ENCODE assay signal across 8 mouse cellular contexts in genomic region chr9:99437031-99437764, GRCm38 (mm10). TPM values are rescaled to one million over a fixed set of nuclear protein-coding genes. Genes with fewer than 3 reads are reported as not detected.
A peak's percentile ranks its signal among the peaks of the same experiment; 100 is the strongest.
DNase-seq lines count a peak whose midpoint lies in the region; ATAC-seq lines count a peak whose summit lies in the region.

TSS of gene Mras (minus strand) at chr9:99437381.

- DNase-seq in kidney, postnatal 36 days: no peak
- peak; percentile 74 for DNase-seq in R1 (ENCODE audit: low read depth, low spot score)
- DNase-seq in forebrain, embryonic 10.5 days (ENCODE audit: extremely low spot score, low spot score): no peak
- no peak for DNase-seq in layer of hippocampus, postnatal 10 days (ENCODE audit: low spot score in 2 of 2)
- DNase-seq in urinary bladder, adult 18-20 months (ENCODE audit: low spot score in 2 of 2): no peak
- no peak for DNase-seq in frontal cortex, postnatal 36 days (ENCODE audit: low spot score in 2 of 2)

- H3K27ac ChIP-seq in kidney, embryonic 16.5 days (ENCODE audit: low read length): peak within 1 kb of the TSS; percentile 66; the same call in 1 of the 2 replicates
- H3K27ac ChIP-seq in forebrain, embryonic 10.5 days: peak within 1 kb of the TSS; percentile 90
- H3K27ac ChIP-seq in midbrain, embryonic 13.5 days: peak within 1 kb of the TSS; percentile 90

- peak within 1 kb of the TSS; percentile 93 for H3K4me2 ChIP-seq in kidney, embryonic 16.5 days (replicated peaks; ENCODE audit: low read depth, low read length)
- peak within 1 kb of the TSS; percentile 89 for H3K4me2 ChIP-seq in midbrain, embryonic 13.5 days (replicated peaks)

- H3K4me3 ChIP-seq in kidney, embryonic 16.5 days (ENCODE audit: low read length): peak within 1 kb of the TSS; percentile 74
- peak within 1 kb of the TSS; percentile 81 for H3K4me3 ChIP-seq in forebrain, embryonic 10.5 days
- peak within 1 kb of the TSS; percentile 88 for H3K4me3 ChIP-seq in midbrain, embryonic 13.5 days (replicated peaks)

- peak within 1 kb of the TSS; percentile 78 for H3K9ac ChIP-seq in kidney, embryonic 16.5 days (replicated peaks; ENCODE audit: low read length)
- peak within 1 kb of the TSS; percentile 94 for H3K9ac ChIP-seq in midbrain, embryonic 13.5 days (replicated peaks)

- H3K36me3 ChIP-seq in kidney, embryonic 16.5 days (ENCODE audit: insufficient read depth, low read length): no peaks in the 10 kb centered on the region
- H3K36me3 ChIP-seq in forebrain, embryonic 10.5 days (replicated peaks): no peaks in the 10 kb centered on the region
- no peaks in the 10 kb centered on the region for H3K36me3 ChIP-seq in midbrain, embryonic 13.5 days

- 20% methylated on average over 27 of the region's 27 CpGs for WGBS in kidney, embryonic 16.5 days
- WGBS in forebrain, embryonic 10.5 days: 20% methylated on average over 27 of the region's 27 CpGs
- WGBS in midbrain, embryonic 13.5 days: 17% methylated on average over 27 of the region's 27 CpGs

- ATAC-seq in kidney, embryonic 16.5 days (ENCODE audit: low FRiP score, low TSS enrichment): no peak
- no peak; the same call in 1 of the 2 replicates for ATAC-seq in midbrain, embryonic 13.5 days

- H3K27me3 ChIP-seq in kidney, embryonic 16.5 days (ENCODE audit: insufficient read depth, low read length): peaks cover 24% of the 10 kb centered on the region
- peaks cover 58% of the 10 kb centered on the region for H3K27me3 ChIP-seq in forebrain, embryonic 10.5 days (ENCODE audit: poor library complexity, severe bottlenecking)
- peaks cover 17% of the 10 kb centered on the region for H3K27me3 ChIP-seq in midbrain, embryonic 13.5 days

- peaks cover 27% of the 10 kb centered on the region for H3K4me1 ChIP-seq in kidney, embryonic 16.5 days (ENCODE audit: insufficient read depth, low read length)
- peaks cover 34% of the 10 kb centered on the region for H3K4me1 ChIP-seq in forebrain, embryonic 10.5 days
- H3K4me1 ChIP-seq in midbrain, embryonic 13.5 days (replicated peaks): peaks cover 45% of the 10 kb centered on the region

- no peaks in the 10 kb centered on the region for H3K9me3 ChIP-seq in kidney, embryonic 16.5 days (ENCODE audit: low read length)
- no peaks in the 10 kb centered on the region for H3K9me3 ChIP-seq in forebrain, embryonic 10.5 days
- H3K9me3 ChIP-seq in midbrain, embryonic 13.5 days: no peaks in the 10 kb centered on the region

RNA-seq across cellular contexts. Expression of gene Mras, which starts in this region (rescaled TPM):
- polyA plus RNA-seq in kidney, embryonic 16.5 days (2015; fragmentation: Nextera tagmentation; extraction: Ambion mirVana): 10.7 and 15.7 TPM in 2 replicates
- 7.6 and 8.7 TPM in 2 replicates for polyA plus RNA-seq in forebrain, embryonic 10.5 days (2016; fragmentation: Nextera tagmentation; extraction: Ambion mirVana)
- total RNA-seq in layer of hippocampus, postnatal 10 days (2021): 10 to 100 TPM; 77.8 to 96.3 TPM
- polyA plus RNA-seq in midbrain, embryonic 13.5 days (2015; fragmentation: Nextera tagmentation; extraction: Ambion mirVana): 43.8 and 46.0 TPM in 2 replicates
